Comparison of ENCODE assay signal across 15 mouse cellular contexts in the genomic region with DNA sequence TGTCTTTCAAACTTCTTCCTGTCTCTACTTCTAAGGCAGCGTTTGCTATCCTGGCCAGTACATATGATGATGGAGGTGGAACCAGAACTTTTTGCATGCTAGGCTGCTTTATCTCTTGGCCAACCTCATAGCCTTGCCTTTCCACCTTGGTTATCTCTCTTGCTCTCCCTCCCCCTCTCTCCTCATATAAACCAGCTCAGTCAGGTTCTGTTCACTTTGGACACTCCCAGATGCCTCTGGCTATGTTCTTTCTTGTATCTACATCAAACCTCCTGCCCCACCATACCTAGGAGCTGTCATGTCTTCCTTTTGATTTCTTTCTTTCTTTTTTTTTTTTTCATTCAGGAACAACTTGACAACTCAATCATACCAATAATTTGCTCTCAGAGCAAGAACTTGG.
"Had no signal": no experiment of that assay in that cellular context is flagged by ENCODE, and none has a peak within 500 bp of the region (broad histone marks: within the 10 kb centered on the region; RNA-seq: fewer than 3 reads in every experiment).

No protein-coding gene starts in this region.

- H3K9me3 ChIP-seq: midbrain, embryonic 15.5 days; neural tube, embryonic 13.5 days had no signal

- H3K4me2 ChIP-seq: limb, embryonic 12.5 days; midbrain, embryonic 11.5 days; midbrain, embryonic 15.5 days; neural tube, embryonic 13.5 days had no signal

- H3K4me1 ChIP-seq: limb, embryonic 12.5 days; midbrain, embryonic 15.5 days; neural tube, embryonic 13.5 days had no signal

- ATAC-seq: midbrain, embryonic 15.5 days had no signal

- H3K4me3 ChIP-seq: limb, embryonic 12.5 days; megakaryocyte, embryonic 14.5 days; midbrain, embryonic 15.5 days; neural tube, embryonic 13.5 days had no signal

- DNase-seq: layer of hippocampus, adult 9-11 months; layer of hippocampus, postnatal 36 days; lung, adult 2 months; lung, postnatal 4 days; retina, postnatal 1 day; right cerebral cortex, postnatal 4 days; spleen, adult 18-20 months; thymus, postnatal 36 days had no signal

- H3K9ac ChIP-seq: limb, embryonic 12.5 days; liver, embryonic 14.5 days; midbrain, embryonic 15.5 days; neural tube, embryonic 13.5 days had no signal

- H3K27ac ChIP-seq: kidney, postnatal 0 days; limb, embryonic 12.5 days; liver, embryonic 14.5 days; midbrain, embryonic 15.5 days; neural tube, embryonic 13.5 days had no signal

- H3K27me3 ChIP-seq: limb, embryonic 12.5 days; midbrain, embryonic 15.5 days; neural tube, embryonic 13.5 days had no signal

- H3K36me3 ChIP-seq: limb, embryonic 12.5 days; midbrain, embryonic 15.5 days; neural tube, embryonic 13.5 days had no signal
